Mouse (Mus musculus) thymus, adult 2 months (tissue): ENCODE data around the gene D16Ertd472e.

Experiments
- CTCF ChIP-seq: fragments of 200-500 bp; IDR thresholded peaks from 2 replicates; pipeline ENCODE4 v1.5.1; 2012; ENCODE audit warnings: mild to moderate bottlenecking, control low read depth, low read length, moderate library complexity, borderline replicate concordance; ENCODE audit not compliant: control insufficient read depth, poor library complexity, insufficient read depth; ENCODE audit errors: extremely low read depth
- POLR2A ChIP-seq: fragments of 200-500 bp; IDR thresholded peaks from 2 replicates; pipeline ENCODE4 v1.6.1; 2012; ENCODE audit warnings: mild to moderate bottlenecking, low read length, control low read depth, moderate library complexity; ENCODE audit not compliant: control insufficient read depth, poor library complexity, insufficient read depth; ENCODE audit errors: extremely low read depth

- no peak for TF ChIP-seq POLR2A
- no peak for TF ChIP-seq CTCF
Measured at GRCm38 (mm10) chr16:78537798-78538422, 38.6 kb downstream of the D16Ertd472e start.
